Mouse (Mus musculus) hindbrain, embryonic 10.5 days (tissue): Measurements from ENCODE around the gene Espl1. TPM values are rescaled to one million over a fixed set of nuclear protein-coding genes. Genes with fewer than 3 reads are reported as not detected.

Source experiments
- DNase-seq: peaks from one replicate; pipeline ENCODE4 v3.0.0-alpha.2; 2017; ENCODE audit warnings: low spot score
- H3K27ac ChIP-seq: fragments of 300-500 bp; sonication (generic); 2 replicates; pipeline ENCODE4 v1.5.1; 2016; ENCODE audit warnings: mild to moderate bottlenecking, moderate library complexity
- H3K27me3 ChIP-seq: fragments of 300-500 bp; sonication (generic); 2 replicates; pipeline ENCODE4 v1.6.1; 2016; ENCODE audit warnings: mild to moderate bottlenecking; ENCODE audit not compliant: poor library complexity, insufficient read depth, severe bottlenecking
- H3K36me3 ChIP-seq: fragments of 300-500 bp; sonication (generic); 2 replicates; pipeline ENCODE4 v1.6.1; 2016; ENCODE audit warnings: mild to moderate bottlenecking, moderate library complexity
- H3K4me1 ChIP-seq: fragments of 300-500 bp; sonication (generic); replicated peaks from 2 replicates; pipeline ENCODE4 v1.6.1; 2016; ENCODE audit warnings: mild to moderate bottlenecking
- H3K4me3 ChIP-seq: fragments of 300-500 bp; sonication (generic); 2 replicates; pipeline ENCODE4 v1.5.1; 2016; ENCODE audit warnings: mild to moderate bottlenecking, moderate library complexity
- H3K9me3 ChIP-seq: fragments of 300-500 bp; sonication (generic); 2 replicates; pipeline ENCODE4 v1.6.1; 2016; ENCODE audit warnings: mild to moderate bottlenecking, moderate library complexity
- WGBS: fragments of 180-500 bp; shearing (Covaris S2); methylation state at CpG from one replicate; pipeline ENCODE4 v1.1.7; 2016; 5-methylcytosine and 5-hydroxymethylcytosine counted together
- polyA plus RNA-seq: library from polyadenylated mRNA; unstranded; fragments of >200 nt; fragmentation: Nextera tagmentation; extraction: Ambion mirVana; gene quantifications from 2 replicates; pipeline ENCODE4 v1.2.1, GENCODE M21; 2016

Espl1 gene
- polyA plus RNA-seq, 1 experiment from 2014 or later = 42.6 TPM

DNA sequence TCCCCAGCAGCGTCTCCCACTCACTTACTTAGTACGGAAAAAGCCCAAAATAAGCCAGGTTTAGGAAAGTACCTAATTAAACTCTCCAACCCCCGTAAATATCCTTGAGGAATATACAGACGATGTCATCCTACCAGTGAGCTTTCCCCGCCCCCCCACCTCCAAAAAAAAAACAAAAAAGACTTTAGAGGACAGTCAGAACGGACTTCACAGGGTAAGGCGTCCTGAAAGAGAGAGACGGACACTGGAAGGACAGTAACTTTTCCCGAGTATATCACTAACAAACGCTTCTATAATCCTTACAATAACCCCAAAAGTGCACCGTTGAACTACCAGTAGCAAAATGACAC is 54.9 kb downstream of the Espl1 start:
- peak overlapping the region; percentile 91 for H3K27ac ChIP-seq
- 12% methylated on average over 11 of the region's 11 CpGs for WGBS
- peaks cover under 1% of the 10 kb centered on the region; the same call in 1 of the 2 replicates for H3K27me3 ChIP-seq
- no peaks in the 10 kb centered on the region for H3K9me3 ChIP-seq
- DNase-seq = no peak
- peaks cover 36% of the 10 kb centered on the region for H3K4me1 ChIP-seq
- peak overlapping the region; percentile 89 for H3K4me3 ChIP-seq
- peaks cover 23% of the 10 kb centered on the region for H3K36me3 ChIP-seq

DNA sequence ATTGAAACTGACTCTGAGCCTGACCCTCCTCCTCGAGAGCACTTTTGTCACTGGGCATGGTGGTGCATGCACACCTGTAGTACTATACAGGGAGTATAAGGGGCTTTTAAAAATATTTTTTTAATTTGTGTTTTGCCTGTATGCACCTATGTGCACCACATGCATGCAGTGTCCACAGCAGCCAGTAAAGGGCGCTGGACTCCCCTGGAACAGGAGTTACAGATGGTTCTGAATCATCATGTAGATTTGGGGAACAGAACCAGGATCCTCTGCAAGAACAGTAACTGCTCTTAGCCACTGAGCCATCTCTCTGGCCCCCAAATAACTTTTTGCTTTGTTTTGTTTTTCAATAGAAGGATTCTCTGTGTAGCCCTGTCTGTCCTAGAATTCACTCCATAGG is 56.1 kb downstream of the Espl1 start:
- Histone ChIP-seq H3K27ac (no peak overlapping the region), H3K9me3 (no peaks in the 10 kb centered on the region), H3K4me1 (peaks cover 49% of the 10 kb centered on the region), H3K36me3 (peaks cover 10% of the 10 kb centered on the region), H3K27me3 (peaks cover 14% of the 10 kb centered on the region), H3K4me3 (no peak overlapping the region)
- DNase-seq = no peak
- 60% methylated on average over 2 of the region's 2 CpGs for WGBS

DNA sequence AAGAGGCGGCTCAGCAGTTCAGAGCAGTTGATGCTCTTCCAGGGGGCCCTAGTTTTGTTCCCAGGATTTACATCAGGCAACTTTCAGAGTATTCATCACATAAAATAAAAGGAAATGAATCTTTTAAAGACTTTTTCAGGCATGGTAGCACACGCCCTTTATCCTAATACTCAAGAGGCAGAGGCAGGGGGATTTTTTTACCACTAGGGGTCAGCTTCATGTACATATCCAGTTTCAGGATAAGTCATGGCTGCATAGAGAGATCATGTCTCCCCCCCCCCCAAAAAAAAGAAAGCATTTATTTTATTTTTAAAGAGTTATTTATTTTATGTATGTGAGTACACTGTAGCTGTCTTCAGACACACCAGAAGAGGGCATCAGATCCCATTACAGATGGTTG is 57.9 kb downstream of the Espl1 start:
- H3K9me3 ChIP-seq = no peaks in the 10 kb centered on the region
- H3K36me3 ChIP-seq = no peaks in the 10 kb centered on the region
- H3K27me3 ChIP-seq = peaks cover 32% of the 10 kb centered on the region
- no peak overlapping the region for H3K4me3 ChIP-seq
- WGBS = 80% methylated on average over 2 of the region's 2 CpGs
- peaks cover 66% of the 10 kb centered on the region for H3K4me1 ChIP-seq
- DNase-seq = no peak
- no peak overlapping the region for H3K27ac ChIP-seq

DNA sequence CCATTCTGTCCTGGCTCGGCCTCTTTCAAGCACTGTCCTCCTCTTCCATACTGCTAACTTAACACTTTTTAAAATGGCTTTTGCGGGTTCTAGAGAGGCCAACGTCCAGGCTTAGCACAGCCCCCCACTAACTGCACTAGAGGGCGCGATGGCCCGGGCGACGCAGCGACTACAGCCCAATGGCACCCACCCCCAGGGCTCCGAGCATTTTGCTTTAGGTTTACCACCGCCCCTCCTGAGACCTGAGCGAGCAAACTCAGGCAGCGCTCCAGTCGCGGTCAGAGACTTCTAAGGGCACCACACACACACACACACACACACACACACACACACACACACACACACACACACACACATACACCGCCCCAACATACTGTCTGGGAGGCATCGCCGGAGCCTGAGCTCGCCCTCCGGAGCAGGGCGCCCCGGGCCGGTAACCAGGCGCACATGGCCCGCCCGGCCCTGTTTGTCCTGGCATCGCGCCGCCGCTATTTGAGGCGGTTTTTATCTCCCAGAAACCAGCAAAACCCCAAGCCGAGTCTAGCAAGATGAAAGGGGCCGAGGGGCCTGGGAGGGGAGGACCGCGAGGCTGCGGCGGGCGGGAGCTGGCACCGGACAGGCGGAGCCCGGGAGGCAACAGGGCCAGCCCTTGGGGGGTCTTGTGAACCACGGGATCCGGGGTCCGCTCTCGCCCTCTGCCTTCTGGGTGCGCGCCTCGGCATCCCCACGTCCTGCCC is 59.2 kb downstream of the Espl1 start:
- peak; percentile 86 for DNase-seq
- H3K27me3 ChIP-seq = peaks cover 45% of the 10 kb centered on the region
- H3K27ac ChIP-seq = peak overlapping the region; percentile 97
- under 1% methylated on average over 49 of the region's 49 CpGs for WGBS
- H3K4me1 ChIP-seq = peaks cover 60% of the 10 kb centered on the region
- H3K4me3 ChIP-seq = peak overlapping the region; percentile 65
- H3K36me3 ChIP-seq = no peaks in the 10 kb centered on the region
- no peaks in the 10 kb centered on the region for H3K9me3 ChIP-seq

DNA sequence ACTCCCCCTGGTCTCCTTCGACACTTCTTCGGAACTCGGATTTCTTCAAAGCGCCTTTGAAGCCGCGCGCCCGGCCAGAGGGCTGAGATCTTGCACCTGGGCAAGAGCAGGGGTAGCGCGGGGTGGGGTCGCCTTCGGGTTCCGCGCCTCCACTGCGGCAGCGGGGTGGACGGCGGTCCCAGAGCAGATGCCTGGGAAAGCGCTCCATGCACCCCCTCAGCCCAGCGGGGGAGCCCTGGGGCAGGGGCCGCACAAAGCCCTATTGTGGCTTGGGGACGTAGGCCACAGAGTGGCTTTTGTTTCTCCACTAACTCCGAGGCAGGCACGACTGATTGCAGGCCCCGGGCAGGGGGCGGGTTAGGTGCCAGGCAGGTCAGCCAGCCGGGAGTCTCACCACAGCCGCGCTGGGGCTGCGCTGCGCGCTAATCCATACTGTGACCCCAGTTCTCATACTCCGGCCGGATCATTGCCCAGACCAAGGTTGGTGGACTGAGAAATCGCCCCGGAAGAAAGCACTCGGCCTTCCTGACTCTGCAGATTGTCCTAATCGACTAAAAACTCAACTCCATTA is 59.9 kb downstream of the Espl1 start:
- no peaks in the 10 kb centered on the region for H3K9me3 ChIP-seq
- H3K4me3 ChIP-seq = peak overlapping the region; percentile 65
- peaks cover 46% of the 10 kb centered on the region for H3K27me3 ChIP-seq
- WGBS = under 1% methylated on average over 38 of the region's 38 CpGs
- DNase-seq = no peak
- H3K27ac ChIP-seq = peak overlapping the region; percentile 97
- H3K4me1 ChIP-seq = peaks cover 57% of the 10 kb centered on the region
- no peaks in the 10 kb centered on the region for H3K36me3 ChIP-seq

DNA sequence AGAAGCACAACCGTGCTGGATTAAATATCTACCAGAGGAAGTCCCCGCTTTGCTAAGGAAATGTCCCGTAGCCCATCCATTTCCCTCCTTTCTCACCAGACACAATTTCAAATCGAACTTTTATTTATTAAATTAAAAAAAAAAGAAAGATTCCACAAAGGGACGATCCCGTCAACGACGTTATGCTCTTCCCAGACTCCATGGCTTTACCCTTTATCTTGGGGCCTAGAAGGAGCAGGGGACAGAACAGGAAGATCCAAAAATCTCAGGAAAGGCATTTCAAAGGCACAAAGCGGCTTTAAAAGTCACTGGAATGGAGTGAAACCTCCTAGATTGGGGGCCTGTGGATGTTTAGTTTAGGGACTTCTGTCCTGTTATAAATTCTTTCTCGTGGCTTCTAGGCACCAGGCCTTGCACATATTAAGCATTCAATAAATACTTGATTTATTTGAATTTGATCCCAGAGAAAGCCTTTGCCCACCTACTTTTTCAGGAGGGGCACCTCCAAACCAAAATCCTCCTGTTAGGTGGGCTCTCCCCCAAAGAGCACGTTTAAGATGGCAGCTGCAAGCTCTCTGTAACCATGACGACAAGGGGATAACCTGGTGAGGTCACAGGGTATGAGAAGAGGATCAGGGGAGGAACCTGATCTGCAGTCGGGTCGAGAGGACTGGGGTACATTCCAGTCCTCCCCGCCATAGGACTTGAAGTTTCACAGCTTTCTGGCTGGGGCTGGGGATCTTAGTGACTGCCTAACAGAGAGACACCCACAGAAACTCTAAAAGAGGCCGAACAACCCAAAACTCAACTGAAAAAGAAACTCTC is 60.6 kb downstream of the Espl1 start:
- Histone ChIP-seq H3K9me3 (no peaks in the 10 kb centered on the region), H3K27ac (peak overlapping the region; percentile 97), H3K36me3 (no peaks in the 10 kb centered on the region), H3K27me3 (peaks cover 50% of the 10 kb centered on the region), H3K4me3 (peak overlapping the region; percentile 65), H3K4me1 (peaks cover 54% of the 10 kb centered on the region)
- 16% methylated on average over 16 of the region's 16 CpGs for WGBS
- peak; percentile 44 for DNase-seq

DNA sequence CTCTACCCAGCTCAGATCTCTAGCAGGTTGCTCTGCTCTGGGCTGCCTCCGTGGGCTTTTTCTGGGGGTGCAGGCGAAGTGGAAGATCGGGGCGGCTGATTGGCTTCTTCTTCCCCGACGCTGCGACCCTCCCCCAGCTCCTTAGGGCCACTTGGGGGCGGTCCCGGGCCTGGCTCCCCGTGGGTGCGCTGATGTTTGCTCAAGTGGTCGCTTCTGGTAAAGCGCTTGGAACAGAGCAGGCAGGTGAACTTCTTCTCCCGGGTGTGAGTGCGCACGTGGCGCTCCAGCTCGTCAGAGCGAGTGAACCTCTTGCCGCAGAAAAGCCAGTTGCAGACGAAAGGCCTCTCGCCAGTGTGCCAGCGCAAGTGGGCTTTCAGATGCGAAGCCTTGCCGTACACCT is 62.1 kb downstream of the Espl1 start:
- Histone ChIP-seq H3K4me3 (peak overlapping the region; percentile 37), H3K9me3 (no peaks in the 10 kb centered on the region), H3K27ac (peak overlapping the region; percentile 77), H3K27me3 (peaks cover 62% of the 10 kb centered on the region), H3K36me3 (no peaks in the 10 kb centered on the region), H3K4me1 (peaks cover 65% of the 10 kb centered on the region)
- WGBS = 1% methylated on average over 25 of the region's 25 CpGs
- DNase-seq = peak; percentile 46

DNA sequence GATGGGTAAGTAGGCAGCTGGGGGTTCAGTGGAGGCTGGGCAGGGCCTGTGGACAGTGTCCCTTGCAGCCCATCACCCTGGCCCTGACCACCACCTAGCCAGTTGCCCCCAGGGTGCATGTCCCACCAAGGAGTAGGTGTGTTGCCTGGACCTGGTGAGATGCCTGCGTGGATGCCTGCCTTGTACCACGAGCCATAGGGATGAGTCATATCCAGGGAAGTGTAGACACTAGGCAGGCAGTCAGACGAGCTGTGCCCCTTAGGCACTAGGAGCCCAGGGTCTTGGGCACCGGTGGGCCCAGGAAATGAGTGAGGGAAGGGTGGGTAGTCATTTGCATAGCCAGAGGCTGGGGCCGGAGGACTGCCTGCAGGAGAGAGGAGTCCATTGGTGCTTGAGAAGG is 62.8 kb downstream of the Espl1 start:
- peaks cover 69% of the 10 kb centered on the region for H3K27me3 ChIP-seq

DNA sequence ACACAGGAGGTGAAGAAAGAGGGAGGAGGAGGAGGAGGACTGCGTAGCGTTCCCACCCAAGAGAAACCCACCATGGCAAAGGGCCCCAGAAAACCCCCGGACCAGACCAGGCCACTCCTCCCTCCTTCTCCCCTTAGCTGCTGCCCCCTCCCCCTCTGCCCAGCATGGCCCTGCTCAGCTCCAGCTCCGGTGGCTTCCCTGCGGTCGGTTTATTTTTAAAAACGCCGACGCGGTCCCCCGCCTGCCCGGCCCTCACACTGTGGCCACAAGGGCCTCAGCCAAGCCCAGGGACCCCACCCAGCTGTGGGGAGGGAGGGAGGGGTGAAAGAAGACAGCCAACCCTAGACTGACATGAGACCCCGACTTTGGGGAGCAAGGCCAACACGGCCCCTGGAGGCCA is 66.6 kb downstream of the Espl1 start:
- Histone ChIP-seq H3K9me3 (no peaks in the 10 kb centered on the region), H3K27ac (peak overlapping the region; percentile 80), H3K4me1 (peaks cover 54% of the 10 kb centered on the region), H3K4me3 (peak overlapping the region; percentile 37), H3K36me3 (no peaks in the 10 kb centered on the region), H3K27me3 (peaks cover 87% of the 10 kb centered on the region)
- peak; percentile 52 for DNase-seq
- WGBS = 10% methylated on average over 14 of the region's 14 CpGs

More for the DNA sequence above, 62.8 kb downstream of the Espl1 start:
- Histone ChIP-seq H3K9me3 (no peaks in the 10 kb centered on the region), H3K4me3 (peak overlapping the region; percentile 37), H3K4me1 (peaks cover 65% of the 10 kb centered on the region), H3K36me3 (no peaks in the 10 kb centered on the region), H3K27ac (peak overlapping the region; percentile 77)
- no peak for DNase-seq
- WGBS = 18% methylated on average over 5 of the region's 5 CpGs

- H3K9me3 ChIP-seq = no peaks in the 10 kb centered on the region
Measured at GRCm38 (mm10) chr15:102364678-102365077, 68.6 kb downstream of the Espl1 start.

DNA sequence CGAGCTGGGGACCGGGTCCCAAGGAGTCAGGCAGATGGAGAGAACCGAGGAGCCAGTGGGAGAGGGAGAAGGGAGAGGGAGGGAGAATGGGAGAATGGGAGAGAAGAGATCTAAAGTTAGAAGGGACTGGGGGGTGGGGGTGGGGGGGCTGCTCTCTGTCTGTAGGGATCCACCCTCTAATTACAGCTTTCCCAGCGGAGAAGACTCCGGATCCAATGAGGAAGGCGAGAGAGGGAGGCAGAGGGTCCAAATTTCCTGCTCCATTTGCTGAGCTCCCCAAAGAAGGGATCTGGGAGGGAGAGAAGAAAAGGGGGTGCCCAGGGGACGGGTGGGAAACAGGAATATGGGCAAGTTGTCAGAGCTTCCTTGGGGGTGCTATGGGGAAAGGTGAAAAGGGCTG is 70.2 kb downstream of the Espl1 start:
- no peaks in the 10 kb centered on the region for H3K9me3 ChIP-seq
- no peaks in the 10 kb centered on the region for H3K36me3 ChIP-seq
- H3K4me1 ChIP-seq = peaks cover 48% of the 10 kb centered on the region
- 5% methylated on average over 7 of the region's 7 CpGs for WGBS
- H3K4me3 ChIP-seq = peak overlapping the region; percentile 45
- no peak for DNase-seq
- H3K27me3 ChIP-seq = peaks cover 87% of the 10 kb centered on the region
- peak overlapping the region; percentile 79 for H3K27ac ChIP-seq

More at GRCm38 (mm10) chr15:102364678-102365077, 68.6 kb downstream of the Espl1 start:
- H3K4me3 ChIP-seq = no peak overlapping the region
- WGBS = 100% methylated on average over 1 of the region's 1 CpGs
- no peak overlapping the region for H3K27ac ChIP-seq
- H3K4me1 ChIP-seq = peaks cover 34% of the 10 kb centered on the region
- no peaks in the 10 kb centered on the region for H3K36me3 ChIP-seq
- peaks cover 79% of the 10 kb centered on the region for H3K27me3 ChIP-seq
- DNase-seq = no peak

GRCm38 (mm10) chr15:102366733-102367344 is 70.8 kb downstream of the Espl1 start, which contains the start of gene Sp7:
Gene Sp7 (minus strand): TSS chr15:102367182.
- Histone ChIP-seq H3K27me3 (peaks cover 89% of the 10 kb centered on the region), H3K4me3 (peak within 1 kb of the TSS; percentile 45), H3K4me1 (peaks cover 52% of the 10 kb centered on the region), H3K36me3 (no peaks in the 10 kb centered on the region), H3K9me3 (no peaks in the 10 kb centered on the region), H3K27ac (peak within 1 kb of the TSS; percentile 79)
- WGBS = 6% methylated on average over 15 of the region's 15 CpGs
- peak; percentile 48 for DNase-seq
